Mouse (Mus musculus) cortical plate, adult 2 months (tissue): ENCODE results near the gene Ankrd60.

ENCODE experiments used
- CTCF ChIP-seq: fragments of 200-500 bp; IDR thresholded peaks from 2 replicates; pipeline ENCODE4 v1.5.1; 2011; ENCODE audit warnings: mild to moderate bottlenecking, control low read depth, low read length; ENCODE audit not compliant: insufficient read depth; ENCODE audit errors: extremely low read depth
- POLR2A ChIP-seq: fragments of 200-500 bp; IDR thresholded peaks from 2 replicates; pipeline ENCODE4 v1.6.1; 2011; ENCODE audit warnings: mild to moderate bottlenecking, low read length, control low read depth; ENCODE audit not compliant: insufficient read depth; ENCODE audit errors: extremely low read depth

DNA sequence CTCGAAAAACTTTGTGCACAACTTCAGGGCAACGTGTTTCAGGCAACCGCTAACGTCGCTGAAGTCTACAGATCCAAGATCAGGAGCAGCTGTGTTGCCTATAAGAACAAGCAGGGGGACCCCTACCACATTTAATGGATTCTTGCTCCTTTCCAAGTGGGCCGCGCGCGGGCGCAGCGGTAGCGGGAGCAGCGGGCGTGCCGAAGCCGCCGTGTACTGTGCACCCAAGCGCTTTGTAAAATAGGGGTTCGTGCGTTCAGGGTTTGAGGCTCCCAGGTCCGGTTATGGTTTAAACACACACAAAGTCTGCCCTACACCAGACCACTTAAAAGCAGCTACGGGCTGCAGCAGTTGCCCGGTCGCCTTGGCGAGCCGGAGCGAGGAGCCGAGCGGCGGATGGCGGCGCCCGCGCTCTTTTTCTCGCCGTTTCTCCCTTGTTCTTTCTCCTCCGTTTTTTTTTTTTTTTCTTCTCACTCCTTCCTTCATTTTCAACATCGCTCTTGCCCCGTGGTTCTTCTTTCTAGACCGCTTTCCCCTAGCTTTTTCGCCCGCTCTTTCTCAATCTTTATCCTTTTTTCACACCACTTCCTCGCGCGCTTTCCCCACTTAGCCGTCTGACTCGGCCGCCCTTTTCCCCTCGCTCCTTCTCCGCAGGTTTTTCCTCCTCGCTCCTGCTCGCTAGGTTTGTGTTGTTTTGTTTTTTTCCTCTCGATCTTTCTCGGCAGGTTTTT lies 7.4 kb upstream of the Ankrd60 start:
- TF ChIP-seq CTCF (no peak), POLR2A (no peak)
